Mouse (Mus musculus) liver, adult 2 months (tissue): ENCODE data around the gene Mcoln3. TPM values are rescaled to one million over a fixed set of nuclear protein-coding genes. Genes with fewer than 3 reads are reported as not detected.

Experiments used
- DNase-seq: peaks from one replicate; pipeline ENCODE4 v3.0.0-alpha.2; 2011; ENCODE audit warnings: low read depth, low spot score; ENCODE audit errors: extremely low read depth
- H3K27ac ChIP-seq: fragments of 200-500 bp; replicated peaks from 2 replicates; pipeline ENCODE4 v1.5.1; 2012; ENCODE audit warnings: low read depth, mild to moderate bottlenecking, control low read depth, inconsistent platforms, low read length; ENCODE audit not compliant: insufficient read depth
- H3K27me3 ChIP-seq: fragments of 200-500 bp; 2 replicates; pipeline ENCODE4 v1.6.1; 2012; ENCODE audit warnings: mild to moderate bottlenecking, moderate library complexity, low read length, inconsistent platforms; ENCODE audit not compliant: control insufficient read depth, insufficient read depth
- H3K36me3 ChIP-seq: fragments of 200-500 bp; 2 replicates; pipeline ENCODE4 v1.6.1; 2012; ENCODE audit warnings: low read length, inconsistent platforms; ENCODE audit not compliant: control insufficient read depth, insufficient read depth
- H3K4me1 ChIP-seq: fragments of 200-500 bp; 2 replicates; pipeline ENCODE4 v1.6.1; 2011; ENCODE audit warnings: low read length; ENCODE audit not compliant: control insufficient read depth, insufficient read depth
- H3K4me3 ChIP-seq: fragments of 200-500 bp; 2 replicates; pipeline ENCODE4 v1.5.1; 2011; ENCODE audit warnings: low read depth, mild to moderate bottlenecking, control low read depth, low read length, moderate library complexity; ENCODE audit not compliant: insufficient read depth
- H3K79me2 ChIP-seq: fragments of 200-500 bp; 2 replicates; pipeline ENCODE4 v1.6.1; 2012; ENCODE audit warnings: inconsistent platforms, mild to moderate bottlenecking, low read length, moderate library complexity; ENCODE audit not compliant: control insufficient read depth, insufficient read depth
- H3K9ac ChIP-seq: fragments of 200-500 bp; 2 replicates; pipeline ENCODE4 v1.6.1; 2012; ENCODE audit warnings: low read depth, mild to moderate bottlenecking, control low read depth, inconsistent platforms, low read length
- CTCF ChIP-seq: fragments of 200-500 bp; IDR thresholded peaks from 2 replicates; pipeline ENCODE4 v1.5.1; 2011; ENCODE audit warnings: low read depth, low read length, control low read depth
- POLR2A ChIP-seq: fragments of 200-500 bp; IDR thresholded peaks from 2 replicates; pipeline ENCODE4 v1.6.1; 2011; ENCODE audit warnings: low read length, control low read depth; ENCODE audit not compliant: insufficient read depth; ENCODE audit errors: extremely low read depth
- WGBS: fragments of 180-500 bp; shearing (Covaris S2); methylation state at CpG from one replicate; pipeline ENCODE4 v1.1.7; 2018; 5-methylcytosine and 5-hydroxymethylcytosine counted together
- polyA plus RNA-seq: library from polyadenylated mRNA; depleted of rRNA; stranded (reverse); fragments of >200 nt; gene quantifications from 2 replicates; pipeline ENCODE4 v1.2.3, GENCODE M21; 2012
- total RNA-seq: library from RNA; depleted of rRNA; stranded (reverse); fragments of >200 nt; gene quantifications from 2 replicates; pipeline ENCODE4 v1.2.3, GENCODE M21; 2014

Gene Mcoln3
- total and polyA plus RNA-seq, 2 experiments, result not detected

- Histone ChIP-seq H3K9ac (no peak overlapping the region), H3K27me3 (no peaks in the 10 kb centered on the region), H3K4me3 (no peak overlapping the region), H3K4me1 (no peaks in the 10 kb centered on the region), H3K27ac (no peak overlapping the region), H3K36me3 (no peaks in the 10 kb centered on the region), H3K79me2 (no peaks in the 10 kb centered on the region)
- TF ChIP-seq CTCF, result no peak
- TF ChIP-seq POLR2A, result no peak
- no peak for DNase-seq
- 66% methylated on average over 13 of the region's 13 CpGs for WGBS
Measured at GRCm38 (mm10) chr3:146155628-146156576, 38.7 kb downstream of the Mcoln3 start.

GRCm38 (mm10) chr3:146156811-146157210, 39.6 kb downstream of the Mcoln3 start:
- Histone ChIP-seq H3K79me2 (no peaks in the 10 kb centered on the region), H3K27ac (no peak overlapping the region), H3K27me3 (no peaks in the 10 kb centered on the region), H3K4me1 (no peaks in the 10 kb centered on the region), H3K9ac (no peak overlapping the region), H3K36me3 (no peaks in the 10 kb centered on the region), H3K4me3 (no peak overlapping the region)
- WGBS, result 94% methylated on average over 2 of the region's 2 CpGs
- no peak for DNase-seq
- TF ChIP-seq POLR2A (no peak), CTCF (no peak)

DNA sequence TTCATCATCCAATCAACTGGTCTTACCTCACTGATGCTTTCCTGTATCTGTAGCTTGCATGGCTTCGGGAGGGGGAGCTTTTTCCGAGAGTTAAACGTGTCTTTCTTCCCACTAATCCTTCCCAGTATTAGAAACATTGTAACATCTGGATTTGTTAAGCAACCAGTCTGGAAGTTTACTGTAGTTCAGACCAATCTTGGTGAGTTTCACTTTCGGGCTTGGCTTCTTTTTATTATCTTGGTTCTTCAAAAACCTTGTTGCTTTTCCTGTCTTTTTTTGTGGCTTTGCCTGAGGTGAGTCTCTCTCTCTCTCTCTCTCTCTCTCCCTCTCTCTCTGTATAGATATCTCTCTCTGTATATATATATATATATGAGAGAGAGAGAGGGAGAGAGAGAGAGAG, 40.8 kb downstream of the Mcoln3 start:
- Histone ChIP-seq H3K79me2 (no peaks in the 10 kb centered on the region), H3K36me3 (no peaks in the 10 kb centered on the region), H3K4me3 (no peak overlapping the region), H3K4me1 (no peaks in the 10 kb centered on the region), H3K27me3 (no peaks in the 10 kb centered on the region), H3K9ac (no peak overlapping the region), H3K27ac (no peak overlapping the region)
- no peak for TF ChIP-seq POLR2A
- no peak for TF ChIP-seq CTCF
- 80% methylated on average over 4 of the region's 4 CpGs for WGBS
- no peak for DNase-seq

GRCm38 (mm10) chr3:146159360-146159759, 42.1 kb downstream of the Mcoln3 start:
- Histone ChIP-seq H3K79me2 (no peaks in the 10 kb centered on the region), H3K27me3 (no peaks in the 10 kb centered on the region), H3K9ac (no peak overlapping the region), H3K27ac (no peak overlapping the region), H3K36me3 (no peaks in the 10 kb centered on the region), H3K4me1 (no peaks in the 10 kb centered on the region), H3K4me3 (no peak overlapping the region)
- WGBS, result 90% methylated on average over 2 of the region's 2 CpGs
- no peak for DNase-seq
- TF ChIP-seq POLR2A, result no peak

DNA sequence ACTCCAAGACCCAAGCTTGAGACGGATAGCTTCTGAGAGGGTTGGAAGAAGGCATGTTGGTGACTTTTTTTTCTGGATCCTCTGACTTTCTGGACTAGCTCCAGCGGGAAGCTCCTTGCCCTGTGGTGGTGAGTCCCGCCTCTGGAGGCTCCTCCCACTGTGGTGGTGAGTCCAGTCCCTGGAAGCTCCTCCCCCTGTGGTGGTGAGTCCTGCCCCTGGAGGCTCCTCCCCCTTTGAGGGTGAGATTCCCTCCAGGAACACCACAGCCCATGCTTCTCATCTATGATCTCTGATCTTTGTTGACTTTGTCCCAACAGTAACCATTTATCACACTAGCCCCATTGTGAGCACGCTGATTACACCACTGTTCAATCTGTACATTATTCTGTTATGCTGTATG, 44.9 kb downstream of the Mcoln3 start:
- Histone ChIP-seq H3K4me1 (no peaks in the 10 kb centered on the region), H3K9ac (no peak overlapping the region), H3K27me3 (no peaks in the 10 kb centered on the region), H3K79me2 (no peaks in the 10 kb centered on the region), H3K36me3 (no peaks in the 10 kb centered on the region), H3K4me3 (no peak overlapping the region), H3K27ac (no peak overlapping the region)
- TF ChIP-seq CTCF (no peak), POLR2A (no peak)
- no peak for DNase-seq
- WGBS, result 88% methylated on average over 4 of the region's 4 CpGs

GRCm38 (mm10) chr3:146169356-146169755, 52.1 kb downstream of the Mcoln3 start:
- Histone ChIP-seq H3K9ac (no peak overlapping the region), H3K4me3 (no peak overlapping the region), H3K27me3 (no peaks in the 10 kb centered on the region), H3K79me2 (no peaks in the 10 kb centered on the region), H3K36me3 (no peaks in the 10 kb centered on the region), H3K27ac (no peak overlapping the region), H3K4me1 (no peaks in the 10 kb centered on the region)
- no peak for TF ChIP-seq POLR2A
- DNase-seq, result no peak
- WGBS, result 97% methylated on average over 4 of the region's 4 CpGs
